ENCODE assay signal across 12 mouse cellular contexts in the genomic region with DNA sequence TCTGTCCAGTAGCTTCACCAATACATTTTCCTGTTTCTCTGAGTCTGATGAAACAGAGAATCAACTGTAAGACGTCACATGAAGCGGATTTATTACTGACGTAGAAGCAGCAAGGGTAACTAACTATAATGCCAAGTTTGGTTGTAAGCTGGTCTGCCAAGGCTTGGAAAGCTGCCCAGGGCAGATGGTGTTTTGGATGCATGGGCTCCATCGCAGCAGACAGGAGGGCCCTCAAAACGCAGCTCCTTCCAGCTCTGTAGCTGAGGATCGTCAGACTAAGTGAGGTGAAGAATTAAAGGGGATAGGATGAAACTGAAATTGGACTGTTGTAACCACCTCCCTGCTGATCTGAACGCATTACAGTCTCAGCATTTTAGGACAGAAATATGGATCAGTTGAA.
DNase-seq lines count a peak whose midpoint lies in the region; ATAC-seq and TF ChIP-seq lines count a peak whose summit lies in the region.
"Had no signal": no experiment of that assay in that cellular context is flagged by ENCODE, and none has a peak within 500 bp of the region (broad histone marks: within the 10 kb centered on the region; RNA-seq: fewer than 3 reads in every experiment).

No protein-coding gene starts in this region.

- TF ChIP-seq POLR2A in lung, adult 2 months (IDR thresholded peaks at IDR 0.05; ENCODE audit: borderline replicate concordance, extremely low read depth, low read depth, low read length), result no peak

- H3K9ac ChIP-seq in kidney, embryonic 15.5 days, result no peak overlapping the region
- H3K9ac ChIP-seq: embryonic facial prominence, embryonic 13.5 days; limb, embryonic 13.5 days had no signal

- WGBS in kidney, embryonic 15.5 days, result 84% methylated on average over 7 of the region's 7 CpGs
- 71% methylated on average over 7 of the region's 7 CpGs for WGBS in lung, adult 2 months

- H3K4me3 ChIP-seq in kidney, embryonic 15.5 days (replicated peaks), result no peak overlapping the region
- no peak overlapping the region for H3K4me3 ChIP-seq in lung, adult 2 months (replicated peaks; ENCODE audit: extremely low read depth, low read depth, low read length)
- H3K4me3 ChIP-seq: embryonic facial prominence, embryonic 13.5 days; limb, embryonic 13.5 days had no signal

- no peaks in the 10 kb centered on the region for H3K27me3 ChIP-seq in kidney, embryonic 15.5 days
- H3K27me3 ChIP-seq: embryonic facial prominence, embryonic 13.5 days; limb, embryonic 13.5 days had no signal

- no peaks in the 10 kb centered on the region for H3K9me3 ChIP-seq in kidney, embryonic 15.5 days (replicated peaks)
- H3K9me3 ChIP-seq: embryonic facial prominence, embryonic 13.5 days; limb, embryonic 13.5 days had no signal

- no peak for TF ChIP-seq CTCF in lung, adult 2 months (IDR thresholded peaks at IDR 0.05; ENCODE audit: insufficient read depth, low read length)

- H3K36me3 ChIP-seq in kidney, embryonic 15.5 days, result no peaks in the 10 kb centered on the region
- H3K36me3 ChIP-seq: embryonic facial prominence, embryonic 13.5 days; limb, embryonic 13.5 days had no signal

- H3K4me2 ChIP-seq in kidney, embryonic 15.5 days, result no peak overlapping the region
- H3K4me2 ChIP-seq: embryonic facial prominence, embryonic 13.5 days; limb, embryonic 13.5 days had no signal

- H3K27ac ChIP-seq in kidney, embryonic 15.5 days, result no peak overlapping the region
- H3K27ac ChIP-seq: embryonic facial prominence, embryonic 13.5 days; limb, embryonic 13.5 days; macrophage had no signal

- H3K4me1 ChIP-seq in kidney, embryonic 15.5 days, result no peaks in the 10 kb centered on the region
- no peaks in the 10 kb centered on the region for H3K4me1 ChIP-seq in lung, adult 2 months (ENCODE audit: control insufficient read depth, insufficient read depth, low read length)
- H3K4me1 ChIP-seq: embryonic facial prominence, embryonic 13.5 days; limb, embryonic 13.5 days had no signal

- peak; percentile 88 for ATAC-seq in frontal cortex, adult (ENCODE audit: low TSS enrichment)
- no peak for ATAC-seq in kidney, embryonic 15.5 days (replicated peaks; ENCODE audit: low FRiP score)
- ATAC-seq: inflammation-experienced regulatory T-cells, adult 6 months had no signal

- peak; percentile 6 for DNase-seq in MN1 (ENCODE audit: low spot score)
- DNase-seq in brain, embryonic 18.5 days (ENCODE audit: low read depth, low spot score), result peak; percentile 52
- DNase-seq in layer of hippocampus, postnatal 36 days, result peak; percentile 68
- no peak for DNase-seq in adrenal gland, postnatal 10 days
- no peak for DNase-seq in retina, postnatal 1 day
- DNase-seq in lung, adult 2 months, result no peak

Comparison
In these comparisons a context has a peak if more than half of its experiments do, and no peak if none do; other contexts are left out.
1. DNase-seq: peak in MN1 (single experiment), brain, embryonic 18.5 days (single experiment) and layer of hippocampus, postnatal 36 days (2 of 2); none in adrenal gland, postnatal 10 days (single experiment), retina, postnatal 1 day (single experiment) and lung, adult 2 months (single experiment).